Mouse (Mus musculus) embryonic facial prominence, embryonic 10.5 days (tissue): ENCODE measurements around the gene Etl4. TPM values are rescaled to one million over a fixed set of nuclear protein-coding genes. Genes with fewer than 3 reads are reported as not detected.
"Not testable (repeated sequence)": the region's sequence is repeated elsewhere in the genome, so short reads cannot be mapped to it uniquely, and the experiment has no call there.

Experiments
- DNase-seq: peaks from one replicate; pipeline ENCODE4 v3.0.0-alpha.2; 2017; ENCODE audit warnings: low spot score
- H3K27ac ChIP-seq: fragments of 300-500 bp; sonication (generic); replicated peaks from 2 replicates; pipeline ENCODE4 v1.5.1; 2016; ENCODE audit warnings: mild to moderate bottlenecking
- H3K27me3 ChIP-seq: fragments of 300-500 bp; sonication (generic); replicated peaks from 2 replicates; pipeline ENCODE4 v1.6.1; 2016; ENCODE audit warnings: low read depth, mild to moderate bottlenecking; ENCODE audit not compliant: poor library complexity, severe bottlenecking
- H3K36me3 ChIP-seq: fragments of 300-500 bp; sonication (generic); replicated peaks from 2 replicates; pipeline ENCODE4 v1.6.1; 2016; ENCODE audit warnings: mild to moderate bottlenecking, moderate library complexity
- H3K4me1 ChIP-seq: fragments of 300-500 bp; sonication (generic); 2 replicates; pipeline ENCODE4 v1.6.1; 2016
- H3K4me3 ChIP-seq: fragments of 300-500 bp; sonication (generic); 2 replicates; pipeline ENCODE4 v1.5.1; 2016; ENCODE audit warnings: mild to moderate bottlenecking, moderate library complexity
- H3K9me3 ChIP-seq: fragments of 300-500 bp; sonication (generic); 2 replicates; pipeline ENCODE4 v1.6.1; 2016; ENCODE audit warnings: mild to moderate bottlenecking
- WGBS: fragments of 180-500 bp; shearing (Covaris S2); methylation state at CpG from one replicate; pipeline ENCODE4 v1.1.7; 2016; 5-methylcytosine and 5-hydroxymethylcytosine counted together
- polyA plus RNA-seq: library from polyadenylated mRNA; unstranded; fragments of >200 nt; fragmentation: Nextera tagmentation; extraction: Ambion mirVana; gene quantifications from 2 replicates; pipeline ENCODE4 v1.2.1, GENCODE M21; 2016

Etl4 gene
- polyA plus RNA-seq, 1 experiment from 2014 or later, result 26.1 TPM

DNA sequence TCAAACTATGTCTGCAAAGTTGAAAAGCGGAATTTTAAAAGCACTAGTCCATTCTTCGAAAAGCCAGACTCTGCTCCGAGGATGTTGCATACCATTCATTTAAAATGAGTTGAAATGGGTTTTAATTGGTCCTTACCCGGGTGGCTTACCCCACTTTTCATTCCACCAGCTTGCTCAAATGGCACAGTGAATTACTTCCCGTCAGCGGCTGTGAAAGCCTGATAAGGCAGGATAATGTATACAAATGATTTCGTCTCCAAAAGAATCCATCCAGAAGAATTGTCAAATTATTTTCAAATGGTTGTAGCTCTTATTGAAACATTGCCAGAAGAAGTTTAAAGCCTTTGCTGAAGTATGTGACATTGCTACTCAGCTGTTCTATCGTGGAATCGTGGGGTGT, 162.8 kb downstream of the Etl4 start:
- Histone ChIP-seq H3K27me3 (no peaks in the 10 kb centered on the region), H3K9me3 (no peaks in the 10 kb centered on the region), H3K27ac (no peak overlapping the region), H3K4me1 (0 out of 2 replicates have a peak, but pooled peaks cover 2% of the 10 kb centered on the region), H3K36me3 (no peaks in the 10 kb centered on the region), H3K4me3 (no peak overlapping the region)
- 67% methylated on average over 9 of the region's 9 CpGs for WGBS
- no peak for DNase-seq

DNA sequence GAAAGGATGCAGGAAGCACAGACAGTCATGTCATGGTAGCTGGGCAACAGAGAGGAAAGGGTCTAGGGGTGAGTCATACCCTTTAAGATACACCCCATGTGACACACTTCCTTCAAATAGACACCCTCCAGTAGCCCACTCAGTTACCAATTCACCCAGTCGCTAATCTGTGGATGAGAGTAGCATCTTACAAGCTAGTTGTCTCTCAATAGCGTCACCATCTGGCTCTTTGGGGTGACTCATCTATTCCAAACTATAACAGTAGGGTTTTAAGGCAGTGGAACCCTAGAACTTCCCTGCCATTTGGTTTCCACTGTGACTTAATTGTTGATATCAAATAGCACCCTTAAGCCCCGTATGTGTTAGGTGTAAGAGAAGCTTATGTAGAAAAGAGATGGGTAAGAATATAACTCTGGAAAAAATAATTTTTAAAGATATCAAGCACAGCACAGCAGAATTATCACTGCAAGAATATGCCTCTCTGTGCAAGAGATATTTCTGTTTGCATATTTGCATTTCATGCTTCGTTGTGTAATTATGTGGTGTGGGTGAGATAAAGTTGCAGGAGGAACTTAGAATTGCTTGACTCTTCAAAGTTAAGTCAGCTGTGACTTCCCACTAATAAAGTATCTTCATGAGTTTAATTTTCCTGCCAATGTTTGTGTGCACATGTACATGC, 166.7 kb downstream of the Etl4 start:
- no peak overlapping the region for H3K27ac ChIP-seq
- H3K4me1 ChIP-seq, result 0 out of 2 replicates have a peak, but pooled peaks cover 2% of the 10 kb centered on the region
- no peak overlapping the region for H3K4me3 ChIP-seq
- no peaks in the 10 kb centered on the region for H3K36me3 ChIP-seq
- no peaks in the 10 kb centered on the region for H3K27me3 ChIP-seq
- 89% methylated on average over 4 of the region's 4 CpGs for WGBS
- no peaks in the 10 kb centered on the region for H3K9me3 ChIP-seq
- no peak for DNase-seq

DNA sequence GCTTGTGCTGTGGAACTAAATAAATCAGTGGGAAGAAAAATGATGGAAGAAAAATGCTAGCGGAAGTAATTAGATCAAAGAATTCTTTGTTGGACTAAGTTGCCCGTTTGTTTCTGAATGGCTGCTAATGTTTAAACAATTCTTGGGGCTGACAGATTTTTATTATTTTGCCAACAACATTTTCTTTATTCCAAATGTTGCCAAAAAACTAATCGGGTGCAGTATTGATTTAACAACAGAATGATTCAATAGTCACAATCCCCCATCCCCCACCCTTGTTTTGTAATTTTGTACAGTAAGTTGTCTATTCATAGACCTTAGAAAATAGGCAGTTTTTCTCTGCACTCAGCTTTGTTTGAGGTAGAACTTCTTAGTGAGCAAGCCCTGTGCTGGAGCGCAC, 175.2 kb downstream of the Etl4 start:
- DNase-seq, result no peak
- H3K27me3 ChIP-seq, result no peaks in the 10 kb centered on the region
- no peaks in the 10 kb centered on the region for H3K9me3 ChIP-seq
- H3K4me1 ChIP-seq, result no peaks in the 10 kb centered on the region
- H3K27ac ChIP-seq, result no peak overlapping the region
- 86% methylated on average over 4 of the region's 4 CpGs for WGBS
- no peak overlapping the region for H3K4me3 ChIP-seq
- no peaks in the 10 kb centered on the region for H3K36me3 ChIP-seq

DNA sequence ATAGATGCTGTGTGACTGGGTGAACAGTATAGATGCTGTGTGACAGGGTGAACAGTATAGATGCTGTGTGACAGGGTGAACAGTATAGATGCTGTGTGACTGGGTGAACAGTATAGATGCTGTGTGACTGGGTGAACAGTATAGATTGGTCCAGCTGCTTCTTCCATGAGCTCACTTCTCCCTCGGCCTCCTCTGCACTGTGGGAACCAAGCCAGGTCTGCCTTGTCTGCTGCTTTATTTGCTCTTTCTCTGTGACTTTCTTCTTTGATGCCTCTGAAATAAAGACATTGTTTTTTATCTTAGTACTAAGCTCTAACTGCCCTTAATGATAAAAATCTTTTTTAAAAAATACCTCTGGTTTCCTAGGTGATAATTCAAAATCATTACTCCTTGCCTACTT, 195.9 kb downstream of the Etl4 start:
- DNase-seq, result no peak
- Histone ChIP-seq H3K9me3 (no peaks in the 10 kb centered on the region), H3K27me3 (no peaks in the 10 kb centered on the region), H3K36me3 (no peaks in the 10 kb centered on the region), H3K4me1 (no peaks in the 10 kb centered on the region), H3K27ac (no peak overlapping the region), H3K4me3 (no peak overlapping the region)
- 95% methylated on average over 1 of the region's 1 CpGs for WGBS

DNA sequence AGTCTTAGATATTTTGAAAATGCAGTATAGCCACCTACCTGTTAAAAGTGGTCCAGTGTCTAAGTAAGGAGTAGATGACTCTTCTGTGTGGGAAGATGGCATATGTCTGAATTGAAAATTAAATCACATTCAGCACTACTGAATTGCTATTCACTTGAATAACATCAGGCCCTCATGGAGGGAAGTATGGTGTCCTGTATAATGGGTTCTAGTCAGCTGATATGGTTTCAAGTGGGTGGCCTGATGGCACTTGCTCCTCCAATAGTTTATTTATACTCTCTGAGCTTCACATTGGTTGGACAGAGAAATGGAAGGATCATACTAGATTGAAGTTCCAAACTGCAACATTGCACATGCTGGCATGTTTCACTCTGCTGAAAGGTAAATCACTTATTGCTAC, 202.1 kb downstream of the Etl4 start:
- DNase-seq, result no peak
- H3K27ac ChIP-seq, result no peak overlapping the region
- H3K4me3 ChIP-seq, result no peak overlapping the region
- no peaks in the 10 kb centered on the region for H3K36me3 ChIP-seq
- H3K27me3 ChIP-seq, result no peaks in the 10 kb centered on the region
- H3K4me1 ChIP-seq, result no peaks in the 10 kb centered on the region
- no peaks in the 10 kb centered on the region for H3K9me3 ChIP-seq

DNA sequence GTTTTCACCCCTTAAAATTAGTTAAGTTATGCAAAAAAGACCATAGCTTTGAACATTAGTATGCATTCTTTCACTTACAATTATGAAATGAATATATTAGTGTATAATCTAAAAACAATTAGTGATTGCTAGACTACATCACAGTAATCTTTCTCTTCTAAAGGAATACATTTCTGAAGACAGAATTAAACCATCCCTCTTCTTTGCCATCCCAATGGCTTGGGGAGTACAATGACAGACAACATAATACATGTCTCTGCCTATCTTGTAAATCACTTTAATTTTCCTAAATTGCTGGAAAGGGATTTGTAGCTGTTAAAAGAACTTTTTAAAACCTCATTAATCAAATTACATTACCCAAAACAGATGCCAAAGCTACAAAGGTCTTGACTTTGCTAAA, 216.3 kb downstream of the Etl4 start:
- no peak for DNase-seq
- Histone ChIP-seq H3K9me3 (no peaks in the 10 kb centered on the region), H3K36me3 (no peaks in the 10 kb centered on the region), H3K27me3 (no peaks in the 10 kb centered on the region), H3K4me1 (peaks cover 6% of the 10 kb centered on the region; the same call in 1 of the 2 replicates), H3K27ac (no peak overlapping the region), H3K4me3 (no peak overlapping the region)

DNA sequence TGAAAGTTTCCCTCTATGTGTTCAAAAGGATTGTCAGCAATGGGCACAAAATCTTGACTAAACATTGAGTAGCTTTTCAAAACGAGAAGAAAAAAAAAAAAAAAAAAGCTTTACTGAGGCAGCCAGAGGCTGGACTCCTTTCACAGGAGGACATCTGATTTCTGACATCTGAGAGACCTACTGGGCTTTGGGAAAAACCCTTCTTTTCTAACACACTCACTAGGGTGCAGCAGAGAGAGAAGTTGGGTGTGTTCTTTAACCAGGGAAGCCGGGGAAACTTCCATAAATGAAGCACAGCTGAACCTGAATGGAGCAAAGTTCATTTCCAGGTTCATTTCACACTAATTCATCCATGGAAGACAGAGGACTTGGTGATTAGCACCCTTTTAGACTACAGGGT, 222.2 kb downstream of the Etl4 start:
- no peaks in the 10 kb centered on the region for H3K36me3 ChIP-seq
- WGBS, result 28% methylated on average over 2 of the region's 2 CpGs
- H3K4me3 ChIP-seq, result no peak overlapping the region
- no peak for DNase-seq
- H3K27ac ChIP-seq, result no peak overlapping the region
- no peaks in the 10 kb centered on the region for H3K27me3 ChIP-seq
- H3K4me1 ChIP-seq, result peaks cover 14% of the 10 kb centered on the region
- H3K9me3 ChIP-seq, result no peaks in the 10 kb centered on the region

DNA sequence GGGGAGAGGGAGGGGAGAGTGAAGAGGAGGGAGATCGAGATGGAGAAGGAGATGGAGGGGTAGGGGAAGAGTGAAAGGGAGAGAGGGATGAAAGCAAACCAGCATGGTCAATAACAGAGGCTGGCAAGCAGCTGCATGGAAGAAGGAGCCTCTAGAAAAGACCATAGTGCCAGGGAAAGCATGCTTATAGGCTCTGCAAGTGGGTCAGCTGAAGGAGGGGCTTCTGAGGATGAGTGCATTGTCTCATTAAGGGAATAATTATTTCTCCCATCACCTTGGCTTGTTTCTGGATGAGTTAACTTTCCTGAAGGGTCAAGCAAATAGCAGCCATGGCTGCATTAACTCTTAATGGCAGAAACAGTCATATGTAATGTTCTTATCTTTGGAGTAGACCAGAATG, 228.8 kb downstream of the Etl4 start:
- H3K4me1 ChIP-seq, result no peaks in the 10 kb centered on the region
- 77% methylated on average over 1 of the region's 1 CpGs for WGBS
- H3K9me3 ChIP-seq, result no peaks in the 10 kb centered on the region
- no peak for DNase-seq
- H3K27ac ChIP-seq, result no peak overlapping the region
- H3K4me3 ChIP-seq, result no peak overlapping the region
- H3K36me3 ChIP-seq, result no peaks in the 10 kb centered on the region
- no peaks in the 10 kb centered on the region for H3K27me3 ChIP-seq

DNA sequence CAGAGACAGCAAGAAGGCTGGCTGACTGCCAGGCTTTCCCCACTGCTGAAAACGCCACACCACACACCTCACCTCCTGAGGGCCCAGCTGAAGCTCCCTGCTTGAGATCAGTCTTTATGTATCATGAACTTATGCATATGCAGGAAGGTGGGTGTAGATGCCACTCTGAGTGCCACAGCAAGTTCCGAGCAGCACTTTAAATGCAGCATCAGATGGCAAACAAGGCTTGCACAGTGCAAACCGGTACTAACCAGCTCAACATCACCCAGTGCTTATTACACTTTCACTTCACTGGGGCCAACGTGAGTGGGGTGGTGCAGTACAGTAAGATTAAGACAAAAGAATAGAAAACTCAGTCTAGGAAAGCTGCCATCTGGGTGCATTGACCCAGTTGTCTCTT, 235.8 kb downstream of the Etl4 start:
- no peak for DNase-seq
- H3K4me1 ChIP-seq, result no peaks in the 10 kb centered on the region
- no peaks in the 10 kb centered on the region for H3K36me3 ChIP-seq
- 76% methylated on average over 4 of the region's 4 CpGs for WGBS
- no peak overlapping the region for H3K27ac ChIP-seq
- no peaks in the 10 kb centered on the region for H3K27me3 ChIP-seq
- H3K9me3 ChIP-seq, result no peaks in the 10 kb centered on the region
- no peak overlapping the region for H3K4me3 ChIP-seq

DNA sequence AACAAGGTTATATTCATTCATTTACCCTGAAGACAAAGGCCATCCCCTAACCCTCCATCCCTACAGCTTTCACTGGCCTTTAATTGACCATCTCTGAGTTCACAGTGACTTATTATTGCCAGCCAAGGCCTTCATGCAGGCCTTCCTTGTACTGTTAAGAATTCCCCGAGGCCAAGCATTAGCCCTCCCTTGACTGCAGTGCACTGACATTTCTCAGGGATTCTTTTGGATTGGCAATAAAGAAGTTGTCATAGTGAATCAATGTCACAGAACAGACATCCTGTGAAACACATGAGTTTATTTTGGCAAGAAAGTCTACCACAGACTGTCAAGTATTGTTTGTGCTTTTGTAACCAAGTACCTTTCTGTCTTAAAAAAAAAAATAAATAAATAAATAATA, 257.5 kb downstream of the Etl4 start:
- Histone ChIP-seq H3K36me3 (no peaks in the 10 kb centered on the region), H3K27me3 (no peaks in the 10 kb centered on the region), H3K4me1 (no peaks in the 10 kb centered on the region), H3K27ac (no peak overlapping the region), H3K4me3 (no peak overlapping the region), H3K9me3 (no peaks in the 10 kb centered on the region)
- WGBS, result 44% methylated on average over 1 of the region's 1 CpGs
- DNase-seq, result no peak

DNA sequence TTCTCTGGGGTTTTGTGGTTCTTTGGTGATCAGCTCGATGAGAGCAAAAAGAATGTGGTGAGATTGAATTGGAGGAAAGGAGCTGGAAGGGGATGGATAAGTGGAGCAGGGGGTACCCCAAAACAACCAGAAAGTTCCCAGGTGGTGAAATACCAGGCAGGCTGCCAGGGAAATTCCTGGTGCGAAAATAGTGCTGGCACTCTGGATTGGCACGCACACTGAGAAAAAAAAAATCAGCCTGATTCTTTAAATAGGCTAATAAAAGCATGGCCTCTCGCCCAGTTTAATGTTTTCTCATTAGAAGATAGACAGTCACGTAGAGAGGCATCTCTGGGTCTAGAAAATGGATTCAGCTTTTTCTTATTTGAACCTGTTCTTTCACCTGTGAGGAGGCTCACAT, 258.0 kb downstream of the Etl4 start:
- Histone ChIP-seq H3K4me1 (no peaks in the 10 kb centered on the region), H3K27ac (no peak overlapping the region), H3K9me3 (no peaks in the 10 kb centered on the region), H3K36me3 (no peaks in the 10 kb centered on the region), H3K27me3 (no peaks in the 10 kb centered on the region), H3K4me3 (no peak overlapping the region)
- DNase-seq, result no peak
- 85% methylated on average over 5 of the region's 5 CpGs for WGBS

DNA sequence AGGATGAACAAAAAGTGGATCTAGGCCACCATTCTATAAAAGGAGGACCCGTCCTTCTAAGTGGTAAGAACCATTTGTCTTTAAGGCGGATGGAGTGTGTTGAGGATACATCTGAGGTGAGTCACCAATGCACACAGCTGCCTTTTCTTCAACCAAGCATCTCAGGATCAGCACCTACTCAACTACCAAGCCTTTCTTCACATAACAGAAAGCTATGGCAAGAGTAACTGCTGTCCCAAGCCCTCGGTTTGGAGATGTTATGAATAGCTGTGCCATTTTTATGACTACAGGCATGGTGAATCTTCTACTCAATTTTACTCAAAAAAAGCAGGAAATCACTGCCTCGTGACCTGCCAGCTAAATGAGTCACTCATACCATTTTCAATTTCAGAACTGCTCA, 258.6 kb downstream of the Etl4 start:
- H3K9me3 ChIP-seq, result no peaks in the 10 kb centered on the region
- H3K4me3 ChIP-seq, result no peak overlapping the region
- H3K27ac ChIP-seq, result no peak overlapping the region
- no peak for DNase-seq
- no peaks in the 10 kb centered on the region for H3K4me1 ChIP-seq
- H3K36me3 ChIP-seq, result no peaks in the 10 kb centered on the region
- WGBS, result 93% methylated on average over 4 of the region's 4 CpGs
- no peaks in the 10 kb centered on the region for H3K27me3 ChIP-seq

DNA sequence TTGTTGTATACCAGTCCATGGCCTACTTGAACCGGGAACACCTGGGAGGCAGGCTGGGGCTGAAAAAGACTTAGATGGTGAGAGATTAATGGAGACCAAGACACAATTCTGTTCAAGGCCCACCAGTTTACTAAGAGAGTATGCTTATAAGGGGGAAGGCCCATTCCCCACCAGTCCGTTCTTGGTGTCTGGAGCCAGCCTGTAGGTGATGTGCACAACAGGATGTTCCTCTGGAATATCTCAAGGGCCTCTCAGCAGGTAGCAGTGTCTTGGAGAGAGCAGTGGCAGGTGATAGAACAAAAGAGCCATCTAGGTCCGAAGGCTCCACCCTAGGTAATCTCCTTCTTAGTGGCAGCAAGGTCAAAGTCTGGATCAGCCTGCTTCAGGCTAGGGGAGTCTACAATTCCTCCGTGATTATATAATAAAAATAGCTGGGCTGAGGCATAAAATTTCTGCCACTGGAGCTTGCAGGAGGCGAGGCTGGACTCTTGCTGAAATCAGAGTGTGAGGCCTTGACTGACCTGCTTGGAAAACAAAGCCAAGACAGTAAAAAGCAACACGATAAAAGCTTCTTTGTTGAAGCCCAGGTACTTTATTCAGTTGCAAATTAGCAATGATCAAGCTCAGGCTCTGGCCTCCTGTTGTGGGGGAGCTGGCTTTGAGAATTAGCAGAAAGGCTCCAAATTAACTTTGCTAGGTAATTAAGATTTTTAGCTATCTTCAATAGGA, 267.0 kb downstream of the Etl4 start:
- WGBS, result 80% methylated on average over 6 of the region's 6 CpGs
- not testable (repeated sequence) for H3K4me3 ChIP-seq, H3K27ac ChIP-seq

More for the DNA sequence above, 267.0 kb downstream of the Etl4 start:
- not testable (repeated sequence) for H3K9me3 ChIP-seq, DNase-seq, H3K4me1 ChIP-seq, H3K36me3 ChIP-seq, H3K27me3 ChIP-seq
